Mouse (Mus musculus) ovary, postnatal 10 days (tissue): ENCODE data around the gene Mical2.

Source experiments
- DNase-seq: peaks from one replicate; pipeline ENCODE4 v3.0.0; 2022; ENCODE audit warnings: low spot score

The Mical2 gene

GRCm38 (mm10) chr7:112242587-112242986 is 16.9 kb downstream of the Mical2 start:
- no peak for DNase-seq

- DNase-seq, result no peak
Measured at GRCm38 (mm10) chr7:112244071-112244470, 18.4 kb downstream of the Mical2 start.

- DNase-seq, result no peak
Measured at GRCm38 (mm10) chr7:112244683-112245082, 19.0 kb downstream of the Mical2 start.

GRCm38 (mm10) chr7:112245839-112246438 is 20.3 kb downstream of the Mical2 start:
- DNase-seq, result no peak

GRCm38 (mm10) chr7:112246442-112246841 is 20.8 kb downstream of the Mical2 start:
- no peak for DNase-seq

- no peak for DNase-seq
Measured at GRCm38 (mm10) chr7:112247890-112248289, 22.2 kb downstream of the Mical2 start.

GRCm38 (mm10) chr7:112249476-112249875 is 23.8 kb downstream of the Mical2 start:
- no peak for DNase-seq

GRCm38 (mm10) chr7:112252065-112252464 is 26.4 kb downstream of the Mical2 start:
- no peak for DNase-seq

- DNase-seq, result no peak
Measured at GRCm38 (mm10) chr7:112254233-112254632, 28.6 kb downstream of the Mical2 start.

- DNase-seq, result no peak
Measured at GRCm38 (mm10) chr7:112255248-112255866, 29.7 kb downstream of the Mical2 start.

- DNase-seq, result no peak
Measured at GRCm38 (mm10) chr7:112258338-112258903, 32.8 kb downstream of the Mical2 start.

GRCm38 (mm10) chr7:112259286-112259685 is 33.6 kb downstream of the Mical2 start:
- DNase-seq, result no peak

GRCm38 (mm10) chr7:112261121-112261520 is 35.5 kb downstream of the Mical2 start:
- DNase-seq, result no peak

GRCm38 (mm10) chr7:112267266-112267665 is 41.6 kb downstream of the Mical2 start:
- DNase-seq, result no peak

GRCm38 (mm10) chr7:112268761-112269425 is 43.2 kb downstream of the Mical2 start:
- no peak for DNase-seq

- no peak for DNase-seq
Measured at GRCm38 (mm10) chr7:112270870-112271269, 45.2 kb downstream of the Mical2 start.

GRCm38 (mm10) chr7:112271627-112272026 is 46.0 kb downstream of the Mical2 start:
- no peak for DNase-seq

- DNase-seq, result no peak
Measured at GRCm38 (mm10) chr7:112272692-112273091, 47.0 kb downstream of the Mical2 start.

- no peak for DNase-seq
Measured at GRCm38 (mm10) chr7:112273451-112273850, 47.8 kb downstream of the Mical2 start.

- DNase-seq, result no peak
Measured at GRCm38 (mm10) chr7:112274611-112275010, 49.0 kb downstream of the Mical2 start.

GRCm38 (mm10) chr7:112275093-112275492 is 49.4 kb downstream of the Mical2 start:
- no peak for DNase-seq

- DNase-seq, result no peak
Measured at GRCm38 (mm10) chr7:112275883-112276282, 50.2 kb downstream of the Mical2 start.

GRCm38 (mm10) chr7:112276823-112277222 is 51.2 kb downstream of the Mical2 start:
- DNase-seq, result no peak
